Mouse (Mus musculus) embryonic facial prominence, embryonic 12.5 days (tissue): Measurements from ENCODE around the gene Chkb. TPM values are rescaled to one million over a fixed set of nuclear protein-coding genes. Genes with fewer than 3 reads are reported as not detected.
A peak's percentile ranks its signal among the peaks of the same experiment; 100 is the strongest.

Source experiments
- ATAC-seq: fragments of 200-750 bp; cut with Nextera tagmentation; 2 replicates; pipeline ENCODE4 v1.8.0; 2017; ENCODE audit not compliant: insufficient number of reproducible peaks, insufficient read depth, low FRiP score, low TSS enrichment
- H3K27ac ChIP-seq: fragments of 300-500 bp; sonication (generic); 2 replicates; pipeline ENCODE4 v1.5.1; 2016; ENCODE audit warnings: mild to moderate bottlenecking
- H3K27me3 ChIP-seq: fragments of 300-500 bp; sonication (generic); 2 replicates; pipeline ENCODE4 v1.6.1; 2016; ENCODE audit warnings: mild to moderate bottlenecking, moderate library complexity
- H3K36me3 ChIP-seq: fragments of 300-500 bp; sonication (generic); 2 replicates; pipeline ENCODE4 v1.6.1; 2016; ENCODE audit warnings: mild to moderate bottlenecking
- H3K4me1 ChIP-seq: fragments of 300-500 bp; sonication (generic); 2 replicates; pipeline ENCODE4 v1.6.1; 2016
- H3K4me2 ChIP-seq: fragments of 300-500 bp; sonication (generic); replicated peaks from 2 replicates; pipeline ENCODE4 v1.6.1; 2016; ENCODE audit warnings: mild to moderate bottlenecking, moderate library complexity
- H3K4me3 ChIP-seq: fragments of 300-500 bp; sonication (generic); 2 replicates; pipeline ENCODE4 v1.5.1; 2016; ENCODE audit warnings: mild to moderate bottlenecking
- H3K9ac ChIP-seq: fragments of 300-500 bp; sonication (generic); 2 replicates; pipeline ENCODE4 v1.6.1; 2016; ENCODE audit warnings: mild to moderate bottlenecking, moderate library complexity
- H3K9me3 ChIP-seq: fragments of 300-500 bp; sonication (generic); 2 replicates; pipeline ENCODE4 v1.6.1; 2016; ENCODE audit warnings: mild to moderate bottlenecking, moderate library complexity
- whole genome bisulfite sequencing: fragments of 180-500 bp; shearing (Covaris S2); methylation state at CpG from one replicate; pipeline ENCODE4 v1.1.7; 2016; 5-methylcytosine and 5-hydroxymethylcytosine counted together
- polyA plus RNA-seq: library from polyadenylated mRNA; unstranded; fragments of >200 nt; fragmentation: Nextera tagmentation; extraction: Ambion mirVana; gene quantifications from 2 replicates; pipeline ENCODE4 v1.2.1, GENCODE M21; 2016

Chkb gene
- polyA plus RNA-seq, 1 experiment from 2014 or later: 60.2 TPM

DNA sequence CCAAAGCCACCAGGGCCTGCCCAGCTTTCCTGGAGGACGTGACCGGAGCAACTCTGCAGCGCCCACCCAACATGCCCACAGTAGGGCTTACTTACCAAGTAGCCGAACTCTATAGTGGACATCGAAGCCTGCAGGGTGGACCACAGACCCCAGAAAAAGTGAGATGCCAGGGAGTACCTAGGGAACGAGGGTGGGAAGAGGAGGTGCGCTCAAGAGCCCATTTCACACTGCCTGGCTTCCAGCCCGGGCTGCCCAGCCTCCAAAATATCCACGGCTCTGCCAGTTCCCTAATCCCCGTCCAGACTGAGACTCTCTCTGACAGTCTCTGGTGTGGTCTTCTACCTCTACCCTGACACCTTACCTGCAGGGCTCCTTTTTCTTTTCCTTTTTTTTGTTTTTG lies 3.0 kb downstream of the Chkb start:
- H3K9ac ChIP-seq: no peak overlapping the region
- no peak overlapping the region for H3K27ac ChIP-seq
- H3K4me2 ChIP-seq: no peak overlapping the region
- no peak overlapping the region for H3K4me3 ChIP-seq
- H3K36me3 ChIP-seq: peaks cover 19% of the 10 kb centered on the region
- no peaks in the 10 kb centered on the region for H3K9me3 ChIP-seq
- 87% methylated on average over 10 of the region's 10 CpGs for WGBS
- ATAC-seq: no peak
- H3K27me3 ChIP-seq: 0 out of 2 replicates have a peak, but pooled peaks cover 2% of the 10 kb centered on the region
- H3K4me1 ChIP-seq: peaks cover 16% of the 10 kb centered on the region

DNA sequence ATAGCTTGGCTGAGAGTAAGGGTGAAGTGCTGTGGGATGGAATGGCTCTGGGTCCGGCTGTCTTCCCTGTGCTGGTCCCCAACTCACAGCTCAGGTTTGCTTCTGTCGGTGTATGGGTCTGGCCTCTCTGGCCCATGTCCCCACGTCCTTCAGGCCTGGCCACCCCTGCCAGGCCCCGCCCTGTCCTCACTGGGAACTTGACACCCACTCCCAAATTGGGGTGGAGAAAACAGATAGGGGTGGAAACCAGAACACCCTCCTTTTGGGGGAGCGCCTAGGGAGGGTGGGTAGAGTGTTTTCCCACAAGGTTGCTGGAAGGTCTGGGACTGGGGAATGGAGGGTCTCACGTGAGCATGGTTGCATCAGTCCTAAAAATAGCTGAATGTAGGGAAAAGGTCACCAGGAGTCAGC lies 4.0 kb downstream of the Chkb start, which contains the start of gene Cpt1b:
Gene Cpt1b, minus strand, starts transcription at position 153 of the 411 bp plus-strand sequence.
- H3K36me3 ChIP-seq: peaks cover 19% of the 10 kb centered on the region
- 0 out of 2 replicates have a peak, but pooled peaks cover 2% of the 10 kb centered on the region for H3K27me3 ChIP-seq
- 24% methylated on average over 6 of the region's 6 CpGs for WGBS
- 0 out of 2 replicates have a peak within 1 kb of the TSS, but pooled peaks have one; percentile 12 for H3K4me2 ChIP-seq
- H3K27ac ChIP-seq: no peak within 1 kb of the TSS
- ATAC-seq: no peak
- H3K9ac ChIP-seq: no peak within 1 kb of the TSS
- H3K4me3 ChIP-seq: no peak within 1 kb of the TSS
- H3K9me3 ChIP-seq: no peaks in the 10 kb centered on the region
- peaks cover 16% of the 10 kb centered on the region for H3K4me1 ChIP-seq

DNA sequence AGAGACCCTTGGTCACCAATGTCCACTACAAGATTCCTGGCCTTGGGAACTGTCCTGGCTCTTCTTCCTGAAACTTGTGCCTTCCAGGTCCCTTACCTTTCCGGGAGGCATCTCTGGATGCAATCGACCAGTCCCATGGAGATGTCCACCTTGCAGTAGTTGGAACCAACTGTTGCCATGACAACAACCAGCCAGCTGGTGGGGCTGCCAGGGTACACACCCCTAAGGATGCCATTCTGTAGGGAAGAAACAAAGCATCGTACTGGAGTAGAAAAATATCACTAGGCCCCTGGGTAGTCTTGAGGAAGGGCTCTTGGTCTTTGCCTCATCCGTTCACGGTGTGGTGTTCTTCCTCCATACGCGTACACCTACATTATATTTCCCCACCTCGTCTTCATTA lies 5.1 kb downstream of the Chkb start:
- H3K4me3 ChIP-seq: no peak overlapping the region
- no peaks in the 10 kb centered on the region for H3K9me3 ChIP-seq
- no peak overlapping the region for H3K4me2 ChIP-seq
- H3K4me1 ChIP-seq: peaks cover 13% of the 10 kb centered on the region
- H3K9ac ChIP-seq: no peak overlapping the region
- peaks cover 22% of the 10 kb centered on the region for H3K36me3 ChIP-seq
- no peak for ATAC-seq
- H3K27me3 ChIP-seq: 0 out of 2 replicates have a peak, but pooled peaks cover 2% of the 10 kb centered on the region
- 85% methylated on average over 8 of the region's 8 CpGs for WGBS
- no peak overlapping the region for H3K27ac ChIP-seq

DNA sequence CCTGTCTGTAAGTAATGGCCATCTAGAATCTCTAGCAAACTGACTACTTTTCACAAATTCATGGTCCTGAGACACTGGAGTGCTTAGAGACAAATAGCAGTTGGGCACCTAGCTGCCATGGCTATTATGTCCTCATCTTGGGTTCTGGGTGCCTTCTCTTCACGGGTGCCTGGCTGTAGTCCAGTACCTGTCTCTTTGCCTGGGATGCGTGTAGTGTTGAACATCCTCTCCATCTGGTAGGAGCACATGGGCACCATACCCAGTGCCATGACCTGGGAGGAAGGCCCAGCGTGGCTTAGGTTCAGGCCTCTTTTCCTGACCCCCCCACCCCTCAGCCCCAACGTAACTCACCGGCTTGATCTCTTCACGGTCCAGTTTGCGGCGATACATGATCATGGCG lies 7.8 kb downstream of the Chkb start:
- Histone ChIP-seq H3K4me2 (no peak overlapping the region), H3K9ac (no peak overlapping the region), H3K27ac (no peak overlapping the region), H3K4me1 (peaks cover 7% of the 10 kb centered on the region; the same call in 1 of the 2 replicates), H3K4me3 (no peak overlapping the region), H3K9me3 (no peaks in the 10 kb centered on the region), H3K27me3 (0 out of 2 replicates have a peak, but pooled peaks cover 2% of the 10 kb centered on the region), H3K36me3 (peaks cover 20% of the 10 kb centered on the region)
- WGBS: 90% methylated on average over 9 of the region's 9 CpGs
- ATAC-seq: no peak

DNA sequence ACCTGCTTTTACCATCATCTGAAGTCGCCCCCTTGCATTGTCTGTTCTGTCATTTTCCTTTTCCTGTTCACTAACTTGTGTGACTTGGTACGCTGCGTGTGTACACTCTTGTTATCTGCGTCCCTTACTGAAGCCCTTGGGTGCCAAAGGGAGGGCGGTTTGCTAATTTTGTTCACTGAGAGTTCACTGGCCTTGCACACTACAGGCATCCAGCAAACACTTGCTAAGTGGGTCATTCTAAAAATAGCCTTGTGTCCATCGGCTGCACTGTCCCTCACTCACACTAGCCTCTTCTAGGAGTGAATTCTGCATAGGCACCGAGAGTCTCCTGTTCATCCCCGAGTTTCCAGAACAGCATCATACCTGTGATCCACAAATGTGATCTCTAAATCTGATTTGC lies 14.4 kb downstream of the Chkb start:
- ATAC-seq: no peak
- no peak overlapping the region for H3K27ac ChIP-seq
- no peaks in the 10 kb centered on the region for H3K4me1 ChIP-seq
- no peaks in the 10 kb centered on the region for H3K27me3 ChIP-seq
- H3K9me3 ChIP-seq: 0 out of 2 replicates have a peak, but pooled peaks cover 1% of the 10 kb centered on the region
- H3K4me3 ChIP-seq: no peak overlapping the region
- peaks cover 5% of the 10 kb centered on the region; the same call in 1 of the 2 replicates for H3K36me3 ChIP-seq
- no peak overlapping the region for H3K4me2 ChIP-seq
- WGBS: 87% methylated on average over 8 of the region's 8 CpGs
- no peak overlapping the region for H3K9ac ChIP-seq

DNA sequence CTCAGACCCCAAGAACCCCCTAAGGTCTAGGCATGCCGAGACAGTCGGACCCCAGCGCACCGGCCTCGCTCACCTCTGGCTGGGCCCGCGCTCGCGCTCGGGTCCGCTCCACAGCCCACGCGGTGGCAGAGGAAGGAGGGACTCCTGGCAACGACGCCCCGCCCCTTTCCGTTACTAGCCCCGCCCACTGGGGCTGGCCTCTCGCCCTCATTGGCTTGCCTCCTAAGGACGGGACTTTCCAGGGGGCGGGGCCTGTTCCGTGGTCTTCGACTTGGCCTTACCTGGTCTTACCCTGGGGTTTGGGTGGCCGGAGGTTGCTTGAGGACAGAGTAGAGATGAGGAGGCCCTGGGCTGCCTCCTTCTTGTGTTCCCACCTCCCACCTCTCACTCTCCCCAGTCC lies 19.6 kb downstream of the Chkb start, which contains the start of gene Syce3:
Gene Syce3, minus strand, starts transcription at position 386 of the 400 bp plus-strand sequence.
- Histone ChIP-seq H3K4me2 (no peak within 1 kb of the TSS), H3K9me3 (0 out of 2 replicates have a peak, but pooled peaks cover 7% of the 10 kb centered on the region), H3K4me1 (no peaks in the 10 kb centered on the region), H3K9ac (no peak within 1 kb of the TSS), H3K27me3 (no peaks in the 10 kb centered on the region), H3K36me3 (no peaks in the 10 kb centered on the region), H3K27ac (no peak within 1 kb of the TSS), H3K4me3 (no peak within 1 kb of the TSS)
- WGBS: 87% methylated on average over 24 of the region's 24 CpGs
- 0 out of 2 replicates have a peak, but pooled peaks have one; percentile 35 for ATAC-seq

DNA sequence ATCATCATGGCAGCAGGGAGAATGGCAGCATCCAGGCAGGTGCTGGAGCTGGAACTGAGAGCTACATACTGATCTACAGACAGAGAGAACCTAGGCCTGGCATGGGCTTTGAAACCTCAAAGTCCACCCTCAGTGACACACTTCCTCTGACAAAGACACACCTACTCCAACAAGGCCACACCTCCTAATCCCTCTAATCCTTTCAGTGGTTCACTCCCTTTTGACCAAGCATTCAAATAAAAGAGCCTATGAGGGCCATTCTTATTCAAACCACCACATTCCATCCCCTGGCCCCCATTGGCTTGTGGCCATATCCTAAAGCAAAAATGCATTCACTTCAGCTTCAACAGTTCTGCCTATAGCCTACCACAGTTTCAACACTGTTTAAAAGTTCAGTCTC lies 23.0 kb downstream of the Chkb start:
- H3K36me3 ChIP-seq: no peaks in the 10 kb centered on the region
- no peaks in the 10 kb centered on the region for H3K27me3 ChIP-seq
- ATAC-seq: no peak
- H3K27ac ChIP-seq: no peak overlapping the region
- no peak overlapping the region for H3K9ac ChIP-seq
- no peaks in the 10 kb centered on the region for H3K4me1 ChIP-seq
- H3K4me2 ChIP-seq: no peak overlapping the region
- H3K9me3 ChIP-seq: 0 out of 2 replicates have a peak, but pooled peaks cover 7% of the 10 kb centered on the region
- H3K4me3 ChIP-seq: no peak overlapping the region

DNA sequence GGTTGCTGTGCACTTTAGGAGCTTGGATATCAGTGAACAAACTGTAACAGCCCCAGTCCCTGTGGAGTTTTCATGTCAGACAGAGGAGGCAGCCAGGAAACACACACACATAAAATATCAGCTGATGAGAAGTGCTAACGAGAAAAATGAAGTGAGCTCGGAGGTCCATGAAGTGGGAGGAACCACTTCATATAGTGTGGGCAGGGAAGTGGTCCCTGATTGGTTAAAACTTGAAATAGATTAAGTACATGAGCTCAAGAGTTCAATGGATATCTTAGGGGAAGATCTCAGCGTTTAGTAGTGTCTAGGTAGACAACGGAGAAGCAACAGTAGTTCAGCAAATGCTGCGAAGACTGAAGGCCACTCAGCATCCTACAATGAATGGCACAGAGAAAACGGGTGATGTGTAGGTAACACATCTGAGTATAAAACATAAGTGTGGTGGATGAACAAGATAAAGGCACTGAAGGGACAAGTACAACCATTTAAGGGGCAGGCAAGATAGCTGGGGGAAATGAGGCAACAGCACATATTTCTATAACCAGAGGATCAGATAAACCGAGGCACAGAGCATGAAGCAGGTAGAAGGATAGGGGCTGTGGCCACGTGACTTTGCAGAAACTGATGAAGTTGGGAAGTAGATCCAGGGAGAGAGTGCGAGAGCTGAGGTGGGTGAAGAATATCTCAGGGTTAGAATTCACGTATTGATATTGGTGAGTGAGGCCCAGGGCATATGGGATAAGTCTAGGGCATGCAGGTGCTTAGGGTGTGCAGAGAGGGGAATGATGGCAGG lies 24.7 kb downstream of the Chkb start:
- Histone ChIP-seq H3K4me1 (no peaks in the 10 kb centered on the region), H3K4me2 (no peak overlapping the region), H3K4me3 (no peak overlapping the region), H3K27ac (no peak overlapping the region), H3K27me3 (no peaks in the 10 kb centered on the region), H3K9ac (no peak overlapping the region), H3K36me3 (no peaks in the 10 kb centered on the region), H3K9me3 (0 out of 2 replicates have a peak, but pooled peaks cover 4% of the 10 kb centered on the region)
- no peak for ATAC-seq
- WGBS: 81% methylated on average over 10 of the region's 10 CpGs

DNA sequence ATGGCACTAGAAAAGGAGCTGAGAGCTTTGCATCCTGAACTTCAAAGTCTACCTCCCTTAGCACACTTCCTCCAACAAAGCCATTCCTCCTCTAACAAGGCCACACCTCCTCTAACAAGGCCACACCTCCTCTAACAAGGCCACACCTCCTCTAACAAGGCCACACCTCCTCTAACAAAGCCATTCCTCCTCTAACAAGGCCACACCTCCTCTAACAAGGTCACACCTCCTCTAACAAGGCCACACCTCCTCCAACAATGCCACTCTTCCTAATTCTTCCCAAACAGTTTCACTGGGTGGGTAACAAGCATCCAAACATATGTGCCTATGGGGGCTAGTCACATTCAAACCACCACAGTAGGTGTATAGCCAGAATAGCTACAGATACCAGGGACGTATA lies 27.2 kb downstream of the Chkb start:
- 85% methylated on average over 1 of the region's 1 CpGs for WGBS

DNA sequence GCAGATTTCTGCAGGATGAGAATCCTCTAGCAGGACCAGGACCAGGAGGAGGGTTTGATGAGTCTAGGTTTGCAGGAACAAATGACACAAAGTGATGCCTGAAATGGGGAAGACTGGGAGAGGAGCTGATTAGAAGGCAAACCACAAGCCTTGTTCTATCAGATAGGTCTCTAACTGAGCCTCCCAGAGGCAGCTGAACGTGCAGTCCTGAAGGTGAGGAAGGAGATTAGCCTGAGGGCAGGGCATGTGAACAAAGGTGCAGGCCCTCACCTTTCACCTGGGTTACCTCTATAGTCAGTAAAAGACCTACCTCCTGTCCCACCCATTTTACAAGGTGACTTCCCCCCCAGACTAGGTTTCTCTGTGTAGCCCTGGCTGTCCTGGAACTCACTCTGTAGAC lies 30.0 kb downstream of the Chkb start:
- Histone ChIP-seq H3K27me3 (no peaks in the 10 kb centered on the region), H3K36me3 (no peaks in the 10 kb centered on the region), H3K4me1 (no peaks in the 10 kb centered on the region), H3K4me3 (no peak overlapping the region), H3K27ac (no peak overlapping the region), H3K4me2 (no peak overlapping the region), H3K9ac (no peak overlapping the region), H3K9me3 (no peaks in the 10 kb centered on the region)
- WGBS: 53% methylated on average over 1 of the region's 1 CpGs
- ATAC-seq: no peak

More for the DNA sequence above, 27.2 kb downstream of the Chkb start:
- Histone ChIP-seq H3K9me3 (no peaks in the 10 kb centered on the region), H3K4me2 (no peak overlapping the region), H3K4me1 (no peaks in the 10 kb centered on the region), H3K27me3 (no peaks in the 10 kb centered on the region), H3K4me3 (no peak overlapping the region), H3K36me3 (no peaks in the 10 kb centered on the region), H3K27ac (no peak overlapping the region), H3K9ac (no peak overlapping the region)
- ATAC-seq: no peak

DNA sequence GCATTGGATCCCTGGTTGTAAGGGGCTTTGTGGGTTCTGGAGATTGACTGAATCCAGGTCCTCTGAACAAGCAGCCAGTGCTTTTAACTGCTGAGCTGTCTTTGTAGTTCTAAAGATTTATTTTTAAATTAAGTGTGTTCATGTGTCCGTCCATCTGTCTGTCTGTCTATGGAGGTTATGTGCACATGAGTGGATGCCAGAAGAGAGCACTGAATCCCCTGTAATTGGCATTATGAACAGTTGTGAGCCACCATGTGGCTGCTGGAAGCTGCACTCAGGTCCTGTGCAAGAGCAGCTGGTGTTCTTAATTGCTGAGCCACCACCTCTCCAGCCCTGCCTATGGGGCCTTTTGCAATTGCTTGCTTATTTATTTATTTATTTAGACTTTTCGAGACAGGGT lies 31.6 kb downstream of the Chkb start:
- H3K36me3 ChIP-seq: no peaks in the 10 kb centered on the region
- no peaks in the 10 kb centered on the region for H3K4me1 ChIP-seq
- no peak overlapping the region for H3K27ac ChIP-seq
- no peaks in the 10 kb centered on the region for H3K27me3 ChIP-seq
- ATAC-seq: no peak
- no peaks in the 10 kb centered on the region for H3K9me3 ChIP-seq
- WGBS: 82% methylated on average over 2 of the region's 2 CpGs
- H3K4me2 ChIP-seq: no peak overlapping the region
- no peak overlapping the region for H3K4me3 ChIP-seq
- H3K9ac ChIP-seq: no peak overlapping the region

DNA sequence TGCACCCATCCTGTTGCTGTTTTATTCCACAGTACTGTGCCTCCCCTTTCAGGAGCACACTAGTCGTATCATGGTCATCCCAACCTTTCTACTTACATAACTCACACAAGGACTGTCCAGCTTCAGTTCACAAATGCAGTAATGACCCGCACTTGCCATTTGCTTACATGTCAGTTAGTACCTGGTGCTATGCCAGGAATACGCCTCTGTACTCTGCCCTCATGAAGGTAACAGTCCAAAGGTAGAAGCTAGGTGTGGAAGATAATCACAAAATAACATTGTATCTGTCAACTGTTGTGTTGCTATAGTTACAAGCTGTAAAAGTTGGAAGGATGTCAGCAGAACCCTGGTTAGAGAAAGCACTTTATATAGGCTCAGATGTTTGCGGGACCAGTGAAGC lies 32.8 kb downstream of the Chkb start:
- no peak overlapping the region for H3K4me3 ChIP-seq
- no peak for ATAC-seq
- WGBS: 88% methylated on average over 4 of the region's 4 CpGs
- H3K9ac ChIP-seq: no peak overlapping the region
- H3K4me2 ChIP-seq: no peak overlapping the region
- no peaks in the 10 kb centered on the region for H3K9me3 ChIP-seq
- H3K27me3 ChIP-seq: no peaks in the 10 kb centered on the region
- H3K4me1 ChIP-seq: no peaks in the 10 kb centered on the region
- no peaks in the 10 kb centered on the region for H3K36me3 ChIP-seq
- no peak overlapping the region for H3K27ac ChIP-seq
